Mouse (Mus musculus): ENCODE results near the gene Gigyf1.

The Gigyf1 gene

DNA sequence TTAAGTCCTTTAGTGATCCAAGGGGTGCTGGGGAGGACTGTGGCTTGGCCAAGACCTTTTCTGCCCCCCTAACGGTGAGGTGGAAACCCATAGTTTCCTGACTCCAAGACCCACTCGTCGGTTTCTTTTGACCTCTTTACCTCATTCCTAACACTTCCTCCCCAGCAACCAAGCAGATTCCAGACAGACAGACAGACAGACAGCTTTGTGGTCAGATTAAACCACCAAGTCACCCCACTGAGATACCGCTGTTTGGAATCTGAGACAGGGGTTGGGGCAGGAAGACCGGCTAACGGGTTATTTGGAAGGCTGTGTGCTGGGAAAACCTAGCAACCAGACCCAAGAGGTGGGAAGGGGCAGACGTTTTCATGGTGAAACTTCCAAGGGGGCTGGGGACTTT, 51.8 kb downstream of the Gigyf1 start:
- in situ Hi-C loops (cut with MboI, MseI) = no loop called here

GRCm38 (mm10) chr5:137570691-137571586, 52.6 kb downstream of the Gigyf1 start:
- in situ Hi-C loops (cut with MboI, MseI) = no loop called here

GRCm38 (mm10) chr5:137574470-137574901, 56.1 kb downstream of the Gigyf1 start:
- in situ Hi-C loops (cut with MboI, MseI) = no loop called here

Data from T-helper 1 cell (primary cell).